Mouse (Mus musculus) neural tube, embryonic 13.5 days (tissue): ENCODE measurements at regions not wholly inside any gene's neighbourhood (a gene's known extent, or its start where the extent isn't known, plus 50 kb on each side); places are given as distances from the start of the nearest gene placed in this dataset.

Source experiments
- ATAC-seq: fragments of 200-750 bp; cut with Nextera tagmentation; 2 replicates; pipeline ENCODE4 v1.8.0; 2017; ENCODE audit warnings: low read depth, mild to moderate bottlenecking, moderate TSS enrichment, moderate library complexity
- H3K27ac ChIP-seq: fragments of 300-500 bp; sonication (generic); replicated peaks from 2 replicates; pipeline ENCODE4 v1.5.1; 2015; ENCODE audit warnings: moderate library complexity, mild to moderate bottlenecking, inconsistent platforms
- H3K27me3 ChIP-seq: fragments of 300-500 bp; sonication (generic); 2 replicates; pipeline ENCODE4 v1.6.1; 2015; ENCODE audit warnings: mild to moderate bottlenecking, inconsistent platforms
- H3K36me3 ChIP-seq: fragments of 300-500 bp; sonication (generic); 2 replicates; pipeline ENCODE4 v1.6.1; 2015; ENCODE audit warnings: mild to moderate bottlenecking, inconsistent platforms
- H3K4me1 ChIP-seq: fragments of 300-500 bp; sonication (generic); replicated peaks from 2 replicates; pipeline ENCODE4 v1.6.1; 2015; ENCODE audit warnings: inconsistent platforms
- H3K4me2 ChIP-seq: fragments of 300-500 bp; sonication (generic); 2 replicates; pipeline ENCODE4 v1.6.1; 2015; ENCODE audit warnings: inconsistent platforms, mild to moderate bottlenecking, moderate library complexity
- H3K4me3 ChIP-seq: fragments of 300-500 bp; sonication (generic); 2 replicates; pipeline ENCODE4 v1.5.1; 2015; ENCODE audit warnings: mild to moderate bottlenecking, inconsistent platforms
- H3K9ac ChIP-seq: fragments of 300-500 bp; sonication (generic); 2 replicates; pipeline ENCODE4 v1.6.1; 2015; ENCODE audit warnings: moderate library complexity, mild to moderate bottlenecking, inconsistent platforms
- H3K9me3 ChIP-seq: fragments of 300-500 bp; sonication (generic); 2 replicates; pipeline ENCODE4 v1.6.1; 2016; ENCODE audit warnings: inconsistent platforms
- WGBS: fragments of 180-500 bp; shearing (Covaris S2); methylation state at CpG from one replicate; pipeline ENCODE4 v1.1.7; 2015; 5-methylcytosine and 5-hydroxymethylcytosine counted together

DNA sequence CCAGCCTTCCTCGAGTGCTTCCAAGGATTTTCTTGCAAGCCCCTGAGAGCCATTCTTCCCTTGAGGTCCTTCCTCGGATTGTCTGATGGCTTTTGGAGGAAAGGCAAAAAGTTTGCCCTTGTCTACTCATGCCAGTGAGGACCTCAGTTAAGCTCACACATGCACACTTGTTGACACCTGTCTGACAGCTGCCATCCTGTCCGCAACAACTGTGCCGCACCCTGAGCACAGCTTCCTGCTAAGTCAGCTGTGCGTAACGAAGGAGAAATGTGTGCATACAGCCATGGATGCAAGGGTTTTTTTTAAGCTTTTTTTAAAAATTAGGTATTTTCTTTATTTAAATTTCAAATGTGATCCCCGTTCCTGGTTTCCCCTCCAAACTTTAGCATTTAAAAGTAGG lies 293.8 kb downstream of the Adgrl2 start:
- WGBS = 81% methylated on average over 7 of the region's 7 CpGs
- ATAC-seq = no peak
- no peak overlapping the region for H3K27ac ChIP-seq
- no peaks in the 10 kb centered on the region for H3K4me1 ChIP-seq
- H3K27me3 ChIP-seq = no peaks in the 10 kb centered on the region
- H3K36me3 ChIP-seq = no peaks in the 10 kb centered on the region
- H3K9ac ChIP-seq = no peak overlapping the region
- H3K4me3 ChIP-seq = no peak overlapping the region
- no peak overlapping the region for H3K4me2 ChIP-seq
- H3K9me3 ChIP-seq = no peaks in the 10 kb centered on the region

DNA sequence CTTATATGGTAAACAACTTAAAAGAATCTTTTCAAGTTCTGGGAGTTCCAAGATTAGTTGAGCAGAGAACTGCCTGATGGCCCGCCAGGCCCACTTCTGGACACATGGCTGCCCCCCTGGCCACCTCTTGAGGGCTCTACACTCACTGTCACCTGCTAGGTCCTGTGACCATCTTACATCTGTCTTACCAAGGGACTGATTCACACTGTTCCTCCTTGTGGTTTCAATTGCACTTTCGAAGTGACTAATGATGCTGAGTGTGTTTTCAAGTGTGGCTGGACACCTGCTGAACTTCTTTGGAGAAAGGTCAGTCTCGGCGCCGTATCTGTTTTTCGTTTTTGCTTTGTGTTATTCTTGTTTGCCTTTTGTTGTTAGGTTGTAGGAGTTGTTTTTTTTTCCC lies 294.9 kb downstream of the Adgrl2 start:
- no peak for ATAC-seq
- Histone ChIP-seq H3K4me2 (no peak overlapping the region), H3K9me3 (no peaks in the 10 kb centered on the region), H3K9ac (no peak overlapping the region), H3K27ac (no peak overlapping the region), H3K36me3 (no peaks in the 10 kb centered on the region), H3K4me3 (no peak overlapping the region), H3K27me3 (no peaks in the 10 kb centered on the region), H3K4me1 (no peaks in the 10 kb centered on the region)
- 86% methylated on average over 6 of the region's 6 CpGs for WGBS

DNA sequence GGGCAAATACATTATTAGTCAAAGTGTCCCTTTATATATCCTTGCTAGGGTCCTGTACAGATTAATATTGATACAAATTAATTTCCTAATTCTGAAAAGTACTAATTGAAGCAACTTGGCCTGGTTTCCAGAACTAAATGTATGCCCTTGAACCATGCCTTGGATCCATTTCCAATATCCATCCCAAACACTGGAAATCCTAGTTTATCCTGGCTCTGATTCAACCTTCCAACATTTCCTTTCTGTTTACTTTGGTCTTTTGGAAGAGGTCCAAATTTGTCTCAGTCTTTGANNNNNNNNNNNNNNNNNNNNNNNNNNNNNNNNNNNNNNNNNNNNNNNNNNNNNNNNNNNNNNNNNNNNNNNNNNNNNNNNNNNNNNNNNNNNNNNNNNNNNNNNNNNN lies 307.2 kb downstream of the Adgrl2 start:
- Histone ChIP-seq H3K36me3 (no peaks in the 10 kb centered on the region), H3K4me2 (no peak overlapping the region), H3K4me1 (no peaks in the 10 kb centered on the region), H3K27ac (no peak overlapping the region), H3K4me3 (no peak overlapping the region), H3K27me3 (no peaks in the 10 kb centered on the region), H3K9me3 (no peaks in the 10 kb centered on the region), H3K9ac (no peak overlapping the region)
- ATAC-seq = no peak

DNA sequence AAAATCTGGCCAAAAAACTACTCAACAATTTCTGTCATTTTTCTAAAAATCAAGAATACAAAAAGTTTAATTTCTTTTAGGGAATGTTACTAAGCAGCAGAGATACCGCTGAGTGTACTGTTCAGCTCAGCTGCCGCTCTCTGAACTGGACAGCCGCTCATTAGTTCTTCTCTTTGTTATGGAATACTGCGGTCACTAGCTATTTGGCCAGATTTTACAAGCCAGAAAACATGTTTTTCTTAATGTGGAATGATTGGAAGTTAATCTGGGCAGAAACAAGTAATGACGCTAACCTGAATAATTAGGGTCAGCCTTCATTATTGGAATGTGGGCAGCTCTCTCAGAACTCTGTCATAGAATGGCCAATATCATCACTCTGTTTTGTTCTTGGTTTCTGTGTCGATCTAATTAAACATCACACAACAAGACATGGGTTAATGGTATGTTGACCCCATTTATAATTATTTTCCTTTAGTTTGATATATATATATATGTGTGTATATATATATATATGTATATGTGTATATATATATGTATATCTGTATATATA lies 307.8 kb downstream of the Adgrl2 start:
- no peaks in the 10 kb centered on the region for H3K4me1 ChIP-seq
- no peaks in the 10 kb centered on the region for H3K27me3 ChIP-seq
- H3K4me2 ChIP-seq = no peak overlapping the region
- H3K9ac ChIP-seq = no peak overlapping the region
- 88% methylated on average over 6 of the region's 6 CpGs for WGBS
- no peak overlapping the region for H3K27ac ChIP-seq
- H3K9me3 ChIP-seq = no peaks in the 10 kb centered on the region
- H3K4me3 ChIP-seq = no peak overlapping the region
- no peaks in the 10 kb centered on the region for H3K36me3 ChIP-seq
- no peak for ATAC-seq

DNA sequence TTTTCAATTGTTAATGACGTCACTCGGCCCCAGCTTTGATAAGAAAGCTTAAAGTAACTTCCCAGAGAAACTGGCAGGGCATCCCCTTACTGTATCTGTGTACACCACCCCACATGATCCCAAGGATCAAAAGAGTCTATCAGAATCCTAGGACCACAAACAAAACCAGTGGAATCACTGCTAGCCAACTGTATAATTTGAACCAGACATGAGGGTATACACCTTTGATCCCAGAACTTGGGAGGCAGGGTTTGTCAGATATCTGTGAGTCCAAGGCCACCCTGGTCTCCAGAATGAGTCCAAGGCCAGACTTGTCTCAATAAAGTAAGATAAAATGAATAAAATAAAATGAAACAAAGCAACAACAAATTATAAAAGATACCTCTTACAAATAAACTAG lies 309.2 kb downstream of the Adgrl2 start:
- no peak for ATAC-seq
- Histone ChIP-seq H3K4me2 (no peak overlapping the region), H3K4me3 (no peak overlapping the region), H3K4me1 (no peaks in the 10 kb centered on the region), H3K36me3 (no peaks in the 10 kb centered on the region), H3K27me3 (no peaks in the 10 kb centered on the region), H3K9ac (no peak overlapping the region), H3K9me3 (no peaks in the 10 kb centered on the region), H3K27ac (no peak overlapping the region)
- 78% methylated on average over 2 of the region's 2 CpGs for WGBS

DNA sequence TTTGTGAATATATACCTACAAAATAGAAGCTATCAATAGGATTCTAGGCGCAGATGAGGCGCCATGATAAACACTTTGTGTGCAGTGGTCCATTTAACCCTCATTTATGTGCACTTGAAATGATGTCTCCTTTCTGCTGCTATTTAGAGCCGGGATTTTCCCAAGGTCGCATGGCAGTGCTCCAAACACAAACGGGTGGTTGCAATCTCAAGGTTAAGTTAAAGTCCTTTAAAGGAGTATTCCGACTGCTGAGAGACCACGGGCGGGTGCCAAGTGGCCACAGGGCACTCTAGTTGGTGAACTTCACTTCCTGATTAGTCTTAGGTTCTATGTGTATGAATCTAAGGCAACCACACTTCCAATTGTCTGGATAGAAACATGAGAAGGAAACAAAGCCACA lies 309.6 kb downstream of the Adgrl2 start:
- Histone ChIP-seq H3K27me3 (no peaks in the 10 kb centered on the region), H3K4me3 (no peak overlapping the region), H3K4me2 (no peak overlapping the region), H3K36me3 (no peaks in the 10 kb centered on the region), H3K27ac (no peak overlapping the region), H3K9me3 (no peaks in the 10 kb centered on the region), H3K9ac (no peak overlapping the region), H3K4me1 (no peaks in the 10 kb centered on the region)
- no peak for ATAC-seq
- 81% methylated on average over 8 of the region's 8 CpGs for WGBS

DNA sequence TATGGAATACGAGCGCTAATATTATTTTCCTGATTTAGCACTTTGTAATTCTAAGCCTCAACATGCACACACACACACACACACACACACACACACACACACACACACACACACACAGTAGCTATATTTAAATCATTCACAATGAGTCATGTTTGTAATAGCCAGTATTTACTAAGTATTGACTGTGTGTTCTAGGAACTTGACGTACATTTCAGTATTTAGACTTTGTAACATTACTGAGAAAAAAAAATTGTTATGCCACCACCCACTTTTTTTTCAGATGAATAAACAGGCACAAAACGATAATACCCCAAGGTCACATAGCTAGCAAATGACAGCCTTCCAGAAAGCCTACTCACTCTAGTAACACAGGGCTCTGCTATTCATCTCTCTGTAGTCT lies 310.3 kb downstream of the Adgrl2 start:
- no peak for ATAC-seq
- Histone ChIP-seq H3K4me1 (no peaks in the 10 kb centered on the region), H3K9me3 (no peaks in the 10 kb centered on the region), H3K9ac (no peak overlapping the region), H3K27ac (no peak overlapping the region), H3K4me3 (no peak overlapping the region), H3K36me3 (no peaks in the 10 kb centered on the region), H3K27me3 (no peaks in the 10 kb centered on the region), H3K4me2 (no peak overlapping the region)
- WGBS = 91% methylated on average over 4 of the region's 4 CpGs

DNA sequence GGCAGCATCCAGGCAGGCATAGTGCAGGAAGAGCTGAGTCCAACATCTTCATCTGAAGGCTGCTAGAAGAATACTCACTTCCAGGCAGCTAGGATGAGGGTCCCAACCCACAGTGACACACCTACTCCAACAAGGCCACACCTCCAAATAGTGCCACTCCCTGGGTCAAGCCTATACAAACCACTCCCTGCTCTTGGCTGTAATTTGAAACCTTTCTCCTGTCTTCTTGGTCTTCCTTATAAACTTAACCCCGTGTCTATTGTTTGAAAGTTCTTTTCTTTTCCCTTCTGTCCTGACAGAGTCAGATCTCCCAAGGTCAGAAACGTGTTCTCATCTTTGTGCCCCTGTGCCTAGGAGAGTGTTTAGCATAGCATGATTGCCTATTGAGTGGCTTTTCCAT lies 311.2 kb downstream of the Adgrl2 start:
- ATAC-seq = no peak
- Histone ChIP-seq H3K36me3 (no peaks in the 10 kb centered on the region), H3K4me2 (no peak overlapping the region), H3K4me3 (no peak overlapping the region), H3K9me3 (no peaks in the 10 kb centered on the region), H3K27ac (no peak overlapping the region), H3K9ac (no peak overlapping the region), H3K27me3 (no peaks in the 10 kb centered on the region), H3K4me1 (no peaks in the 10 kb centered on the region)
- 35% methylated on average over 2 of the region's 2 CpGs for WGBS

DNA sequence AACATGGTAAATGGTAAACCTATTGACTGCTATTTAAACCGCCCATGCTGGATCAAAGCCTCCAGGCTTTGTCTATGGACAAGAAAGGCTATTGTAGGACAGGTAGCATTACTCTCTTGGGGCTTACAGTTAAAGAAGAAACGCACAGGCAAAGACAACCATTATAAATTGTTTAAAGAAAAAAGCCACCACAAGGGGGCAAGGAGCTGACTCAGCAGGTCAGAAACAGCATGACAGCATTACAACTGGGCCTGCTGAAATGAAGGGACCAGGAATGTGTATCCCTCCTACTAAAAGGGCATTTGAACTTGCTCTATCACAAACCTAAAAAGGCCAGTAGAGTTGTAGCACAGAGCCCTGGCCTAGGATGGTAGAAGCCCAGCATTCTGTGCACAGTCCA lies 314.3 kb downstream of the Adgrl2 start:
- Histone ChIP-seq H3K27me3 (no peaks in the 10 kb centered on the region), H3K9me3 (no peaks in the 10 kb centered on the region), H3K27ac (no peak overlapping the region), H3K9ac (no peak overlapping the region), H3K36me3 (no peaks in the 10 kb centered on the region), H3K4me3 (no peak overlapping the region), H3K4me1 (no peaks in the 10 kb centered on the region), H3K4me2 (no peak overlapping the region)
- WGBS = 56% methylated on average over 2 of the region's 2 CpGs
- ATAC-seq = no peak

DNA sequence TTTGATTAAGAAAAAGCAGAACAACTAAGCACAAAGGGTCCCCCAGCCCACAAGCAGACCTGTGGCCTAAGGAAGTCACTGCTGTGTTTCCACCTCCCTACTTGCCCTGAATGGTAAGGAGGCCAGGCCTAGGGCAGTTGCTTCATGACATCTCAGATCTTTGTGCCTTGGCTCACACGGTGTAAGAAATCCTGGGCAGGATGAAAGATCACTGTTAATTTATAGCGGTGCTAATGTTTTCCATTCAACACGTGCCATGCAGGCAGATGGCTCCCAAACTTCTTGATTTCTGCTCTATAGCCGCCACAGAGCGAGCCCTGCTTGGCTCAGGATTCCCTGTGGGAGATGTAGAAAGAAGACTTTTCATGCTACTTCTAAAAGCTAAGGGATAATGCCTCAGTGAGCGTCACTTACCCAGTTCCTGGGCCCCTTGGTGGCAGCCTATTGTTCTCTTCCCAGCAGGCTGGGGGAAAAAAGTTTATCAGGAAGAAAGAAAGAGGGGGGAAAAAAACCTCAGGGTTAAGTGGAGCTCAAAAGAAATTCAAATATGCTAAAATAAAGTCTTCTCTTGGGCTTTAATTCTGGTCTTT lies 327.4 kb downstream of the Adgrl2 start:
- peak; percentile 47; the same call in 1 of the 2 replicates for ATAC-seq

DNA sequence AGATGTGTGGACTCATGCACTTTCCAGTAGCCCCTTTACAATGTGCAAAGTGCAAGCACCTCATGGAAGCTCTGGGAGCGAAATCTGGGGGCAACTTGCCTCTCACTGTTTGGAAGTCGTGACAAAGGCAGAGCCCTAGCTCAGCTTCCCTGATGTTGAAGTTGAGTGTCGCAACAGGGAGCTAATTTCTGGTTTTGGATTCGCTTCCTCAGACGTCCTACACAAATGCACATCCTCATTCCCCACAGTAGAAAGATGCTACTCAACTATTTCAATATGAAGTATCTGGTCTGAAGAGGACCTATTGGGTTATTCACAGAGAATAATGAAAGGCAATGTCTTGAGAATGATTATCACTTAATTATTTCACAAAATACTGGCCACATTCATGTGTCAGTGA lies 331.3 kb downstream of the Adgrl2 start:
- H3K27ac ChIP-seq = no peak overlapping the region
- ATAC-seq = no peak
- H3K4me1 ChIP-seq = peaks cover 5% of the 10 kb centered on the region; the same call in 1 of the 2 replicates
- H3K27me3 ChIP-seq = no peaks in the 10 kb centered on the region
- H3K4me3 ChIP-seq = no peak overlapping the region
- H3K36me3 ChIP-seq = no peaks in the 10 kb centered on the region
- H3K9me3 ChIP-seq = no peaks in the 10 kb centered on the region
- 90% methylated on average over 5 of the region's 5 CpGs for WGBS
- no peak overlapping the region for H3K9ac ChIP-seq
- H3K4me2 ChIP-seq = no peak overlapping the region

More for the DNA sequence above, 327.4 kb downstream of the Adgrl2 start:
- H3K4me3 ChIP-seq = no peak overlapping the region
- no peak overlapping the region for H3K4me2 ChIP-seq
- H3K36me3 ChIP-seq = 0 out of 2 replicates have a peak, but pooled peaks cover 3% of the 10 kb centered on the region
- peaks cover 5% of the 10 kb centered on the region; the same call in 1 of the 2 replicates for H3K4me1 ChIP-seq
- no peaks in the 10 kb centered on the region for H3K27me3 ChIP-seq
- 3% methylated on average over 6 of the region's 6 CpGs for WGBS
- H3K9ac ChIP-seq = no peak overlapping the region
- peaks cover 9% of the 10 kb centered on the region; the same call in 1 of the 2 replicates for H3K9me3 ChIP-seq
- no peak overlapping the region for H3K27ac ChIP-seq

DNA sequence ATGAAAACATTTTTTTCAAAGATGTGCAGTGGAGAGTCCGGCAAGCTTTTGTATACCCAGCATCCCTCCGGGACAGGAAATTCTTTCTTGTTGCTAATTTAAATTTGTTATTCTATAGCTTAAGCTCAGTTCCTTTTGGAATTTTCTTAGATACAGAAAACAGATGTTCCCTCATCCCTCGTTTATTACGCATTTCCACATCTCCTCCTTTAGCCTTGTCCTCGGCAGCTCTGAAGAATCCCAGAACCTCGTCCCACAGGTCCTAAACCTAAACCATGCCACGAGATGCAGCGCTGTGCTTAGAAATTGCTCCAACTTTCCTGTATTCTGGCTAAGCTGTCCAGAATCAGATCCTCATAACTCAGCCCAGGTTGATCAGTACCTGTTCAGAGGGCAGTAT lies 332.0 kb downstream of the Adgrl2 start:
- Histone ChIP-seq H3K4me1 (peaks cover 5% of the 10 kb centered on the region; the same call in 1 of the 2 replicates), H3K4me3 (no peak overlapping the region), H3K9ac (no peak overlapping the region), H3K4me2 (no peak overlapping the region), H3K9me3 (no peaks in the 10 kb centered on the region), H3K36me3 (no peaks in the 10 kb centered on the region), H3K27ac (no peak overlapping the region), H3K27me3 (no peaks in the 10 kb centered on the region)
- 84% methylated on average over 8 of the region's 8 CpGs for WGBS
- no peak for ATAC-seq

DNA sequence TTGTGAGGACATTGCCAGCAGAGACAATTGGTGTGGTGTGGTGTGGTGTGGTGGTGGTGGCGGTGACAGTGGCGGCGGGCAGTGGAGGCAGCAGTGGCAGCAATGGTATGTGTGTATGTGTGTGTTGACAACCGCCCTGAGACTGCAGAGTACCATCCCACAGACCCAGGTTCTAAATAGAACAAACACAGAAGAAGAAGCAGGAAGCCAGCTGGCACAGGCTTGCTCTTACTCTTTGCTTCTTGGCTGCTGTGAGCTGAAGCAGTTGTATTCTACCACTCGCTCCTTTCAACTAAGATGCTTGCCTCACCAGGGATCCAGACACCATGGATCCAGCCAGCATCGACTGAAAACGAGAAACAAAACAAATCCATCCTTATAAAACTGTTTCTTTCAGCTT lies 334.2 kb downstream of the Adgrl2 start:
- H3K9ac ChIP-seq = no peak overlapping the region
- no peaks in the 10 kb centered on the region for H3K9me3 ChIP-seq
- H3K27me3 ChIP-seq = no peaks in the 10 kb centered on the region
- H3K36me3 ChIP-seq = no peaks in the 10 kb centered on the region
- no peak overlapping the region for H3K4me3 ChIP-seq
- no peaks in the 10 kb centered on the region for H3K4me1 ChIP-seq
- no peak overlapping the region for H3K4me2 ChIP-seq
- no peak overlapping the region for H3K27ac ChIP-seq
- 88% methylated on average over 7 of the region's 7 CpGs for WGBS
- no peak for ATAC-seq
